Mouse (Mus musculus): ENCODE data around the gene Cacnb3. TPM values are rescaled to one million over a fixed set of nuclear protein-coding genes. Genes with fewer than 3 reads are reported as not detected.

The Cacnb3 gene
- polyA plus RNA-seq, 1 experiment from 2014 or later, result 21.9 TPM

- WGBS, result 1% methylated on average over 9 of the region's 9 CpGs
- ATAC-seq (ENCODE audit: low read depth), result no peak
- no peak overlapping the region for H3K9ac ChIP-seq (ENCODE audit: low read length)
- peaks cover 16% of the 10 kb centered on the region for H3K4me1 ChIP-seq (replicated peaks; ENCODE audit: control insufficient read depth, insufficient read depth, low read length)
- H3K27me3 ChIP-seq (ENCODE audit: control insufficient read depth, insufficient read depth, low read depth, low read length), result peaks cover 39% of the 10 kb centered on the region
- no peaks in the 10 kb centered on the region for H3K9me3 ChIP-seq (ENCODE audit: control insufficient read depth, low read length)
- peak overlapping the region; percentile 48 for H3K4me3 ChIP-seq (ENCODE audit: low read length)
- no peak overlapping the region for H3K27ac ChIP-seq (ENCODE audit: low read length)
- H3K4me2 ChIP-seq (ENCODE audit: low read depth, low read length), result peak overlapping the region; percentile 91
- no peaks in the 10 kb centered on the region for H3K36me3 ChIP-seq (ENCODE audit: control insufficient read depth, insufficient read depth, low read length)
Observed at GRCm38 (mm10) chr15:98676471-98676870, 45.8 kb downstream of the Cacnb3 start.

GRCm38 (mm10) chr15:98676940-98677728 is 46.5 kb downstream of the Cacnb3 start, which contains the start of gene Rnd1:
TSS of gene Rnd1 (minus strand) at chr15:98677461.
- H3K4me1 ChIP-seq (replicated peaks; ENCODE audit: control insufficient read depth, insufficient read depth, low read length), result peaks cover 16% of the 10 kb centered on the region
- peak; percentile 99 for ATAC-seq (ENCODE audit: low read depth)
- peak within 1 kb of the TSS; percentile 48 for H3K4me3 ChIP-seq (ENCODE audit: low read length)
- no peaks in the 10 kb centered on the region for H3K9me3 ChIP-seq (ENCODE audit: control insufficient read depth, low read length)
- H3K27me3 ChIP-seq (ENCODE audit: control insufficient read depth, insufficient read depth, low read depth, low read length), result peaks cover 39% of the 10 kb centered on the region
- H3K27ac ChIP-seq (ENCODE audit: low read length), result no peak within 1 kb of the TSS
- no peaks in the 10 kb centered on the region for H3K36me3 ChIP-seq (ENCODE audit: control insufficient read depth, insufficient read depth, low read length)
- under 1% methylated on average over 37 of the region's 37 CpGs for WGBS
- H3K4me2 ChIP-seq (ENCODE audit: low read depth, low read length), result peak within 1 kb of the TSS; percentile 91
- no peak within 1 kb of the TSS for H3K9ac ChIP-seq (ENCODE audit: low read length)

DNA sequence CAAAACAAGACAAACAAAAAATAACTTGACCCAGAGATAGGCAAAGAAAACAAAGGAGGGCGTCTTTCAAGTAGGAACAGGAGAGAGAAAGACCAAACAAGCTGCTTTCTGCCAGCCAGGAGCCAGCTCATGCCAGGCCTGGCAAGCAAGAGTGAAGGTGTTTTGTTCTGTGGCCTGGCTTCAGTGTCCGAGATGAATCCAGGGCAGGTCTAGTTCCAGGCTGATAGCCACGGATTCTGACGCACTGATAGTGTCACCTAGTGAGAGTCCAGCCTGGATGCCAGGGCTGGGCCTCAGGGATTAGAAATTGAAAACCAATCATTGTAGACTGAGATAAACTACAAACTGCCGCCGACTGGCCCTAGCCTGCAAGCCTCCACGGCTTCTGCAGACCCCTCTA is 47.3 kb downstream of the Cacnb3 start:
- peaks cover 39% of the 10 kb centered on the region for H3K27me3 ChIP-seq (ENCODE audit: control insufficient read depth, insufficient read depth, low read depth, low read length)
- H3K4me3 ChIP-seq (ENCODE audit: low read length), result no peak overlapping the region
- H3K9me3 ChIP-seq (ENCODE audit: control insufficient read depth, low read length), result no peaks in the 10 kb centered on the region
- ATAC-seq (ENCODE audit: low read depth), result no peak
- 56% methylated on average over 7 of the region's 7 CpGs for WGBS
- no peaks in the 10 kb centered on the region for H3K36me3 ChIP-seq (ENCODE audit: control insufficient read depth, insufficient read depth, low read length)
- no peak overlapping the region for H3K4me2 ChIP-seq (ENCODE audit: low read depth, low read length)
- no peak overlapping the region for H3K27ac ChIP-seq (ENCODE audit: low read length)
- H3K4me1 ChIP-seq (replicated peaks; ENCODE audit: control insufficient read depth, insufficient read depth, low read length), result peaks cover 16% of the 10 kb centered on the region
- H3K9ac ChIP-seq (ENCODE audit: low read length), result no peak overlapping the region

DNA sequence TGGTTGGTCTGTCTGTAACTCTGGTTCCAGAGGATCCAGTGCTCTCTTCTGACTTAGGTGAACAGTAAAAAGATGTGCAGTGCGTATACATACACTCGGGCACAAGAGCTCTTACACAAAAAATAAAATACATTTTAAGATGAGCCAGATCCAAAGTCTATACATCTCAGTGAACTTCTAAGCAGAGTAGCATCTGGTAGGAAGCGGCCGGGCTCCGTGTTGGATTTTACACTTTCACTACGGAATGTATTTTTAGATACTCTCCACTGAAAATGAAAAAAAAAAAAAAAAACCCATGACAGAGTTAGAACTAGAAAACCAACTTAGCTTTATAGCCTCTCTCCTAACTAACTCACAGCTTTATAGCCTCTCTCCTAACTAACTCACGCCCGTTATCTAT is 50.0 kb downstream of the Cacnb3 start:
- 73% methylated on average over 8 of the region's 8 CpGs for WGBS
- no peaks in the 10 kb centered on the region for H3K36me3 ChIP-seq (ENCODE audit: control insufficient read depth, insufficient read depth, low read length)
- H3K9ac ChIP-seq (ENCODE audit: low read length), result no peak overlapping the region
- no peak for ATAC-seq (ENCODE audit: low read depth)
- no peak overlapping the region for H3K4me3 ChIP-seq (ENCODE audit: low read length)
- H3K9me3 ChIP-seq (ENCODE audit: control insufficient read depth, low read length), result no peaks in the 10 kb centered on the region
- no peak overlapping the region for H3K27ac ChIP-seq (ENCODE audit: low read length)
- peaks cover 17% of the 10 kb centered on the region for H3K27me3 ChIP-seq (ENCODE audit: control insufficient read depth, insufficient read depth, low read depth, low read length)
- peaks cover 14% of the 10 kb centered on the region for H3K4me1 ChIP-seq (replicated peaks; ENCODE audit: control insufficient read depth, insufficient read depth, low read length)
- H3K4me2 ChIP-seq (ENCODE audit: low read depth, low read length), result no peak overlapping the region

GRCm38 (mm10) chr15:98681633-98682032 is 51.0 kb downstream of the Cacnb3 start:
- Histone ChIP-seq H3K36me3 (ENCODE audit: control insufficient read depth, insufficient read depth, low read length) (no peaks in the 10 kb centered on the region), H3K4me1 (replicated peaks; ENCODE audit: control insufficient read depth, insufficient read depth, low read length) (peaks cover 6% of the 10 kb centered on the region), H3K4me3 (ENCODE audit: low read length) (no peak overlapping the region), H3K4me2 (ENCODE audit: low read depth, low read length) (no peak overlapping the region), H3K9me3 (ENCODE audit: control insufficient read depth, low read length) (no peaks in the 10 kb centered on the region), H3K9ac (ENCODE audit: low read length) (no peak overlapping the region), H3K27me3 (ENCODE audit: control insufficient read depth, insufficient read depth, low read depth, low read length) (peaks cover 8% of the 10 kb centered on the region), H3K27ac (ENCODE audit: low read length) (no peak overlapping the region)
- 69% methylated on average over 7 of the region's 7 CpGs for WGBS
- ATAC-seq (ENCODE audit: low read depth), result no peak

DNA sequence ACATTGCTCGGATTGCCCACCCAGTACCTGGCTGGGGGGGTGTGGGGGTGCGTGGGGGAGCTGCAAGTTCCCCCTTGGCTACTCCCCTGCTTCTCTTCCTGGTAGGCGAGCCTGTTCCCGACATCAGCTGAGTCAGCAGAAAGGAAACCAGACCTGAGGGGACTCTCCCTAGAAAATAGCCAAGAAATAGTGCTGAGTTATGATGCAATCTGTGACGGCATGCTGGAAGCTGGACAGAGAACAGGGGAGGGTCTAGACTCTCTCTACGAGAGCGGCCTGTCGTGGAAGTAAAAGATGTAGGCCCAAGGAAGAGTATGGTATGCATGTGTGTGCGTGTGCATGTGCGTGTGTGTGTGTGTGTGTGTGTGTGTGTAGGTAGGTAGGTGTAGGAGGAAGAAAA is 52.5 kb downstream of the Cacnb3 start:
- ATAC-seq (ENCODE audit: low read depth), result no peak; the same call in 1 of the 2 replicates
- H3K4me1 ChIP-seq (replicated peaks; ENCODE audit: control insufficient read depth, insufficient read depth, low read length), result no peaks in the 10 kb centered on the region
- WGBS, result 56% methylated on average over 10 of the region's 10 CpGs

DNA sequence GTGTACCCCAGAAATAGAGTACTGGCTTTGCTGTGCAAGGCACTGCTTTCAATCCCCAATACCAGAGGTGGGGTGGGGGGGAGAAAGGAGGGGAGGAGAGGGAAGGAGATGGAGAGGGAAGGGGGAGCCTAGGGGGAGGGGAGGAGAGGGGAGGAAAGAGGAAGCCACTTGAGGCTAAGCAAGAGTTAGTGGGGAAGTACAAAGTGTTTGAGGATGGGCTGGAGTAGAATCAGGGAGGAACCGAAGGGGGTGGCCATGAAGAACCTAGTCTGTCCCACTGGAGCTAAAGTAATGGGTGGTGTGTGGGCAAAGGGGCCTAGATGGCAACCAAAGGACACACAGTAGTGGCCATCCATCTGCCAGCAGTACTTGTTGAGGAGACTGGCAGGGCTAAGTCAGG is 53.1 kb downstream of the Cacnb3 start:
- no peak for ATAC-seq (ENCODE audit: low read depth)
- WGBS, result 53% methylated on average over 1 of the region's 1 CpGs

More for the DNA sequence above, 52.5 kb downstream of the Cacnb3 start:
- Histone ChIP-seq H3K9me3 (ENCODE audit: control insufficient read depth, low read length) (no peaks in the 10 kb centered on the region), H3K4me3 (ENCODE audit: low read length) (no peak overlapping the region), H3K36me3 (ENCODE audit: control insufficient read depth, insufficient read depth, low read length) (no peaks in the 10 kb centered on the region), H3K4me2 (ENCODE audit: low read depth, low read length) (no peak overlapping the region), H3K27ac (ENCODE audit: low read length) (no peak overlapping the region), H3K27me3 (ENCODE audit: control insufficient read depth, insufficient read depth, low read depth, low read length) (no peaks in the 10 kb centered on the region; the same call in 1 of the 2 replicates), H3K9ac (ENCODE audit: low read length) (no peak overlapping the region)

GRCm38 (mm10) chr15:98685926-98686325 is 55.3 kb downstream of the Cacnb3 start:
- ATAC-seq (ENCODE audit: low read depth), result no peak
- Histone ChIP-seq H3K27me3 (ENCODE audit: control insufficient read depth, insufficient read depth, low read depth, low read length) (no peaks in the 10 kb centered on the region; the same call in 1 of the 2 replicates), H3K4me1 (replicated peaks; ENCODE audit: control insufficient read depth, insufficient read depth, low read length) (no peaks in the 10 kb centered on the region), H3K36me3 (ENCODE audit: control insufficient read depth, insufficient read depth, low read length) (no peaks in the 10 kb centered on the region), H3K4me3 (ENCODE audit: low read length) (no peak overlapping the region), H3K4me2 (ENCODE audit: low read depth, low read length) (no peak overlapping the region), H3K27ac (ENCODE audit: low read length) (no peak overlapping the region), H3K9ac (ENCODE audit: low read length) (no peak overlapping the region), H3K9me3 (ENCODE audit: control insufficient read depth, low read length) (no peaks in the 10 kb centered on the region)
- whole genome bisulfite sequencing, result 63% methylated on average over 3 of the region's 3 CpGs

More for the DNA sequence above, 53.1 kb downstream of the Cacnb3 start:
- Histone ChIP-seq H3K9ac (ENCODE audit: low read length) (no peak overlapping the region), H3K36me3 (ENCODE audit: control insufficient read depth, insufficient read depth, low read length) (no peaks in the 10 kb centered on the region), H3K4me1 (replicated peaks; ENCODE audit: control insufficient read depth, insufficient read depth, low read length) (no peaks in the 10 kb centered on the region), H3K9me3 (ENCODE audit: control insufficient read depth, low read length) (no peaks in the 10 kb centered on the region), H3K27me3 (ENCODE audit: control insufficient read depth, insufficient read depth, low read depth, low read length) (no peaks in the 10 kb centered on the region; the same call in 1 of the 2 replicates), H3K27ac (ENCODE audit: low read length) (no peak overlapping the region), H3K4me2 (ENCODE audit: low read depth, low read length) (no peak overlapping the region), H3K4me3 (ENCODE audit: low read length) (no peak overlapping the region)

DNA sequence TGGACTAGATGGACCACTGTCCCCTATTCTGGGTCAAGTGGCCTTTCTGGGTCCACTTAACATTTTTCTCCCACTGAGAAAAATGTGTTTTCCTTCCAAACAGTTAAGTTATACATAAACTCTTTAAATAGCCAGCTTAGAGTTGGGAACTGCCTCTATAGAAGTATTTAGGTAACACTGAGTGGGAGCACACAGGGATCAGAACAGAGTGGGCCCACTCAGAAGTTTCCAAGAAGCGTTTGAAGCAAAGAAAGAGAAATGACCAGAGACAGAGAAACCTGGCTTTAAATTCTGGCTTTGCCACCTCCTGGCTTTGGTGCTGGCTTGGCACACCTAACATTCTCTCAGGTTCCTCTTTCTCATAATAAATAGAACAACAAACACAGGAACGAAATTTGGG is 59.0 kb downstream of the Cacnb3 start:
- Histone ChIP-seq H3K4me3 (ENCODE audit: low read length) (no peak overlapping the region), H3K27me3 (ENCODE audit: control insufficient read depth, insufficient read depth, low read depth, low read length) (no peaks in the 10 kb centered on the region), H3K9ac (ENCODE audit: low read length) (no peak overlapping the region), H3K36me3 (ENCODE audit: control insufficient read depth, insufficient read depth, low read length) (no peaks in the 10 kb centered on the region), H3K27ac (ENCODE audit: low read length) (no peak overlapping the region), H3K4me1 (replicated peaks; ENCODE audit: control insufficient read depth, insufficient read depth, low read length) (peaks cover 10% of the 10 kb centered on the region), H3K4me2 (ENCODE audit: low read depth, low read length) (no peak overlapping the region), H3K9me3 (ENCODE audit: control insufficient read depth, low read length) (no peaks in the 10 kb centered on the region)
- WGBS, result 60% methylated on average over 2 of the region's 2 CpGs
- ATAC-seq (ENCODE audit: low read depth), result no peak
